ENCODE assay signal across 10 mouse cellular contexts in genomic region chr11:107762688-107763460, GRCm38 (mm10). TPM values are rescaled to one million over a fixed set of nuclear protein-coding genes. Genes with fewer than 3 reads are reported as not detected.
A peak's percentile ranks its signal among the peaks of the same experiment; 100 is the strongest.
DNase-seq lines count a peak whose midpoint lies in the region; ATAC-seq and TF ChIP-seq lines count a peak whose summit lies in the region.
"Had no signal": no experiment of that assay in that cellular context is flagged by ENCODE, and none has a peak within 500 bp of the region (broad histone marks: within the 10 kb centered on the region; RNA-seq: fewer than 3 reads in every experiment).

No protein-coding gene starts in this region.

- H3K4me1 ChIP-seq in embryonic facial prominence, embryonic 11.5 days (ENCODE audit: control insufficient read depth, insufficient read depth, low read length): no peaks in the 10 kb centered on the region
- H3K4me1 ChIP-seq in embryonic facial prominence, embryonic 10.5 days: peaks cover 20% of the 10 kb centered on the region
- H3K4me1 ChIP-seq in thymus, adult 2 months (replicated peaks; ENCODE audit: control insufficient read depth, insufficient read depth, low read length): no peaks in the 10 kb centered on the region
- peaks cover 65% of the 10 kb centered on the region for H3K4me1 ChIP-seq in midbrain, embryonic 10.5 days

- H3K27ac ChIP-seq in embryonic facial prominence, embryonic 11.5 days (replicated peaks; ENCODE audit: low read depth, low read length): no peak overlapping the region
- no peak overlapping the region for H3K27ac ChIP-seq in embryonic facial prominence, embryonic 10.5 days (replicated peaks)
- no peak overlapping the region for H3K27ac ChIP-seq in thymus, adult 2 months (ENCODE audit: control insufficient read depth, insufficient read depth, low read length)
- peak overlapping the region; percentile 82 for H3K27ac ChIP-seq in midbrain, embryonic 10.5 days (replicated peaks)
- H3K27ac ChIP-seq: macrophage had no signal

- no peaks in the 10 kb centered on the region for H3K27me3 ChIP-seq in embryonic facial prominence, embryonic 11.5 days (ENCODE audit: control insufficient read depth, insufficient read depth, low read length)
- H3K27me3 ChIP-seq in embryonic facial prominence, embryonic 10.5 days (replicated peaks; ENCODE audit: low read depth, poor library complexity, severe bottlenecking): 0 out of 2 replicates have a peak, but pooled peaks cover 4% of the 10 kb centered on the region
- H3K27me3 ChIP-seq in thymus, adult 2 months (ENCODE audit: control insufficient read depth, insufficient read depth, low read length): no peaks in the 10 kb centered on the region
- no peaks in the 10 kb centered on the region for H3K27me3 ChIP-seq in midbrain, embryonic 10.5 days (ENCODE audit: low read depth, poor library complexity, severe bottlenecking)

- peak; percentile 30 for DNase-seq in embryonic facial prominence, embryonic 11.5 days (ENCODE audit: low spot score)
- DNase-seq in embryonic facial prominence, embryonic 10.5 days (ENCODE audit: low spot score): no peak
- DNase-seq in thymus, postnatal 4 days: peak; percentile 21
- DNase-seq in thymus, adult 2 months: no peak
- DNase-seq in midbrain, embryonic 10.5 days (ENCODE audit: low spot score): peak; percentile 56
- no peak for DNase-seq in adrenal gland, postnatal 4 days (ENCODE audit: low spot score in 2 of 2)
- DNase-seq: kidney, adult 11 months had no signal

- H3K4me3 ChIP-seq in embryonic facial prominence, embryonic 11.5 days (ENCODE audit: low read depth, low read length): no peak overlapping the region
- no peak overlapping the region for H3K4me3 ChIP-seq in embryonic facial prominence, embryonic 10.5 days
- H3K4me3 ChIP-seq in thymus, adult 2 months (ENCODE audit: control insufficient read depth, insufficient read depth, low read length): no peak overlapping the region
- H3K4me3 ChIP-seq in midbrain, embryonic 10.5 days: no peak overlapping the region

- 29% methylated on average over 8 of the region's 8 CpGs for WGBS in embryonic facial prominence, embryonic 11.5 days
- whole genome bisulfite sequencing in embryonic facial prominence, embryonic 10.5 days: 28% methylated on average over 8 of the region's 8 CpGs
- WGBS in thymus, adult 2 months: 65% methylated on average over 8 of the region's 8 CpGs
- whole genome bisulfite sequencing in midbrain, embryonic 10.5 days: 24% methylated on average over 8 of the region's 8 CpGs

- no peak overlapping the region for H3K4me2 ChIP-seq in embryonic facial prominence, embryonic 11.5 days (ENCODE audit: low read depth, low read length)

- ATAC-seq in embryonic facial prominence, embryonic 11.5 days (replicated peaks; ENCODE audit: insufficient number of reproducible peaks, low FRiP score, low TSS enrichment, low read depth): peak; percentile 47; the same call in 1 of the 2 replicates
- ATAC-seq in cerebellum, adult (ENCODE audit: insufficient number of reproducible peaks, low FRiP score, low TSS enrichment): no peak
- ATAC-seq in erythroblast, adult 5-6 weeks (replicated peaks; ENCODE audit: low FRiP score, poor library complexity, severe bottlenecking): no peak

- no peak for TF ChIP-seq POLR2A in thymus, adult 2 months (IDR thresholded peaks at IDR 0.05; ENCODE audit: control insufficient read depth, extremely low read depth, insufficient read depth, low read length, poor library complexity)

- H3K9me3 ChIP-seq in embryonic facial prominence, embryonic 11.5 days (replicated peaks; ENCODE audit: control insufficient read depth, low read length): no peaks in the 10 kb centered on the region
- H3K9me3 ChIP-seq in embryonic facial prominence, embryonic 10.5 days: no peaks in the 10 kb centered on the region
- no peaks in the 10 kb centered on the region for H3K9me3 ChIP-seq in midbrain, embryonic 10.5 days (replicated peaks)

- no peaks in the 10 kb centered on the region for H3K36me3 ChIP-seq in embryonic facial prominence, embryonic 11.5 days (replicated peaks; ENCODE audit: control insufficient read depth, insufficient read depth, low read depth, low read length)
- no peaks in the 10 kb centered on the region for H3K36me3 ChIP-seq in embryonic facial prominence, embryonic 10.5 days (replicated peaks)
- H3K36me3 ChIP-seq in thymus, adult 2 months (ENCODE audit: control insufficient read depth, insufficient read depth, low read length): no peaks in the 10 kb centered on the region
- peaks cover 12% of the 10 kb centered on the region for H3K36me3 ChIP-seq in midbrain, embryonic 10.5 days

- H3K9ac ChIP-seq in embryonic facial prominence, embryonic 11.5 days (replicated peaks; ENCODE audit: low read length): no peak overlapping the region

- no peak for TF ChIP-seq CTCF in thymus, adult 2 months (IDR thresholded peaks at IDR 0.05; ENCODE audit: borderline replicate concordance, control insufficient read depth, extremely low read depth, insufficient read depth, low read length, poor library complexity)

RNA-seq across cellular contexts. Expression of gene Cacng4, which starts 31.5 kb away (rescaled TPM):
- polyA plus RNA-seq in embryonic facial prominence, embryonic 11.5 days (2014; fragmentation: Nextera tagmentation; extraction: Ambion mirVana): 7.9 and 8.3 TPM in 2 replicates
- polyA plus RNA-seq in embryonic facial prominence, embryonic 10.5 days (2016; fragmentation: Nextera tagmentation; extraction: Ambion mirVana): 2.9 and 3.4 TPM in 2 replicates
- polyA plus RNA-seq in thymus, adult 2 months (2012; rRNA removed): 4.8 and 9.0 TPM in 2 replicates
- 8.9 and 14.3 TPM in 2 replicates for polyA plus RNA-seq in midbrain, embryonic 10.5 days (2016; fragmentation: Nextera tagmentation; extraction: Ambion mirVana)
- 10 to 100 TPM in 1 of 2 experiments, 1 to 10 TPM in 1; 8.9 to 12.1 TPM for total RNA-seq in adrenal gland, postnatal 4 days (2021)
- not detected in 2 replicates for total RNA-seq in erythroblast, adult 5-6 weeks (2015; ENCODE audit: low replicate concordance)
- total RNA-seq in erythroblast, adult 5-6 weeks (2017; ENCODE audit: low replicate concordance): not detected in 2 replicates
- polyA plus RNA-seq: macrophage had no signal

RNA-seq across cellular contexts. Expression of gene Cacng1, which starts 46.6 kb away (rescaled TPM):
- polyA plus RNA-seq in embryonic facial prominence, embryonic 11.5 days (2014; fragmentation: Nextera tagmentation; extraction: Ambion mirVana): not detected in 2 replicates
- polyA plus RNA-seq in embryonic facial prominence, embryonic 10.5 days (2016; fragmentation: Nextera tagmentation; extraction: Ambion mirVana): not detected in 2 replicates
- 0.18 and 0.33 TPM in 2 replicates for polyA plus RNA-seq in thymus, adult 2 months (2012; rRNA removed)
- 0.31 TPM in 1 of 2 replicates, not detected in the other for polyA plus RNA-seq in midbrain, embryonic 10.5 days (2016; fragmentation: Nextera tagmentation; extraction: Ambion mirVana)
- total RNA-seq in adrenal gland, postnatal 4 days (2021): 10 to 100 TPM in 1 of 2 experiments, 1 to 10 TPM in 1; 2.4 to 11.1 TPM
- not detected in 2 replicates for total RNA-seq in erythroblast, adult 5-6 weeks (2015; ENCODE audit: low replicate concordance)
- total RNA-seq in erythroblast, adult 5-6 weeks (2017; ENCODE audit: low replicate concordance): not detected in 2 replicates
- polyA plus RNA-seq: macrophage had no signal

Comparison
In these comparisons a context has a peak if more than half of its experiments do, and no peak if none do; other contexts are left out.
1. DNase-seq: peak in embryonic facial prominence, embryonic 11.5 days (single experiment), thymus, postnatal 4 days (single experiment) and midbrain, embryonic 10.5 days (single experiment); none in embryonic facial prominence, embryonic 10.5 days (single experiment), thymus, adult 2 months (single experiment) and adrenal gland, postnatal 4 days (0 of 2).